Mouse (Mus musculus) C2C12 (cell line): ENCODE data around the gene Foxc2. TPM values are rescaled to one million over a fixed set of nuclear protein-coding genes. Genes with fewer than 3 reads are reported as not detected.

Source experiments
- H3K27me3 ChIP-seq: one replicate; pipeline ENCODE4 v1.6.1; 2011; ENCODE audit not compliant: control insufficient read depth, insufficient read depth, insufficient read length
- H3K36me3 ChIP-seq: one replicate; pipeline ENCODE4 v1.6.1; 2011; ENCODE audit not compliant: control insufficient read depth, insufficient read depth
- H3K4me3 ChIP-seq: one replicate; pipeline ENCODE4 v1.5.1; 2011; ENCODE audit warnings: mild to moderate bottlenecking, control low read depth; ENCODE audit not compliant: poor library complexity, insufficient read depth, severe bottlenecking
- H3K79me2 ChIP-seq: one replicate; pipeline ENCODE4 v1.6.1; 2011; ENCODE audit not compliant: control insufficient read depth, insufficient read depth
- H3K79me3 ChIP-seq: one replicate; pipeline ENCODE4 v1.6.1; 2011; ENCODE audit warnings: low read depth, control low read depth
- H3ac ChIP-seq: one replicate; pipeline ENCODE3; 2011; ENCODE audit warnings: low read depth; ENCODE audit not compliant: control insufficient read depth, insufficient read length
- CEBPB ChIP-seq: IDR thresholded peaks from one replicate; pipeline ENCODE4 v1.6.1; 2011; ENCODE audit warnings: low read depth, mild to moderate bottlenecking, control low read depth, moderate library complexity
- CTCF ChIP-seq: IDR thresholded peaks from one replicate; pipeline ENCODE4 v1.5.1; 2011; ENCODE audit not compliant: control insufficient read depth, insufficient read depth, insufficient read length
- FOSL1 ChIP-seq: IDR thresholded peaks from one replicate; pipeline ENCODE4 v1.8.0; 2011; ENCODE audit warnings: mild to moderate bottlenecking, low read length; ENCODE audit not compliant: poor library complexity, insufficient read depth, severe bottlenecking
- MAX ChIP-seq: IDR thresholded peaks from one replicate; pipeline ENCODE4 v1.6.1; 2011; ENCODE audit warnings: mild to moderate bottlenecking, control low read depth
- MYOD1 ChIP-seq: IDR thresholded peaks from one replicate; pipeline ENCODE4 v1.6.1; 2011; ENCODE audit warnings: low read depth; ENCODE audit not compliant: control insufficient read depth, insufficient read length
- MYOG ChIP-seq: IDR thresholded peaks from one replicate; pipeline ENCODE4 v1.6.1; 2011; ENCODE audit not compliant: control insufficient read depth, insufficient read length; ENCODE audit errors: extremely low read depth
- USF1 ChIP-seq: IDR thresholded peaks from one replicate; pipeline ENCODE4 v1.6.1; 2011; ENCODE audit warnings: low read depth, mild to moderate bottlenecking, control low read depth, moderate library complexity
- polyA plus RNA-seq: library from polyadenylated mRNA; unstranded; fragments of >200 nt; fragmentation: generic; extraction: Trizol; gene quantifications from one replicate; pipeline ENCODE4 v1.2.1, GENCODE M21; 2012; ENCODE audit warnings: missing spikeins

Foxc2 gene
- polyA plus RNA-seq, 1 experiment: 22.9 TPM

- H3K79me2 ChIP-seq: no peaks in the 10 kb centered on the region
- peaks cover 99% of the 10 kb centered on the region for H3K27me3 ChIP-seq
- no peaks in the 10 kb centered on the region for H3K36me3 ChIP-seq
- no peak overlapping the region for H3K4me3 ChIP-seq
- H3ac ChIP-seq: no peak overlapping the region
- TF ChIP-seq CEBPB (no peak), CTCF (no peak), FOSL1 (no peak), MYOD1 (no peak), MAX (no peak), MYOG (no peak), USF1 (no peak)
- H3K79me3 ChIP-seq: no peaks in the 10 kb centered on the region
These were observed 35.4 kb upstream of the Foxc2 start for GRCm38 (mm10) chr8:121080361-121081090.

DNA sequence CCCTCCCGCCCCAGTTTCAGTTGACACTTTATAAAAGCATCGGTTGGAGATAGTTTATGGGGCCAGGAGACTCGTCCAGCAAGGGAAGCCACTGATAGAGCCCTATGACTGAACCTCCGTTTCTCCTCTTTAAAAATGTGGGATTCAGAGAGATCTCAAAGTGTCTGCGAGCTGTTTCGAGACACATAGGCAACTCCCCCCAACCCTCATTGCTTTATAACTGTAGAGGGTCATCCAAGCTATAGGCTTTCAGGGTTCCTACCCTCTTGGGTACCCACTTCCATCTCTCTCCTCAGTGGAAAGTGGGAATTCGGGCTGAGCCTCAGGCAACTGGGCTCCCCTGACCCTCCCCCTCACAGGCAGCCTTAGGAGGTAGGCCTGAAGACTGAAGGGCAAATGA, 34.6 kb upstream of the Foxc2 start:
- H3K79me3 ChIP-seq: no peaks in the 10 kb centered on the region
- H3ac ChIP-seq: no peak overlapping the region
- H3K27me3 ChIP-seq: peaks cover 100% of the 10 kb centered on the region
- H3K36me3 ChIP-seq: no peaks in the 10 kb centered on the region
- no peaks in the 10 kb centered on the region for H3K79me2 ChIP-seq
- no peak overlapping the region for H3K4me3 ChIP-seq
- TF ChIP-seq MYOD1 (no peak), CEBPB (no peak), USF1 (no peak), CTCF (no peak), MAX (no peak), FOSL1 (no peak), MYOG (no peak)

DNA sequence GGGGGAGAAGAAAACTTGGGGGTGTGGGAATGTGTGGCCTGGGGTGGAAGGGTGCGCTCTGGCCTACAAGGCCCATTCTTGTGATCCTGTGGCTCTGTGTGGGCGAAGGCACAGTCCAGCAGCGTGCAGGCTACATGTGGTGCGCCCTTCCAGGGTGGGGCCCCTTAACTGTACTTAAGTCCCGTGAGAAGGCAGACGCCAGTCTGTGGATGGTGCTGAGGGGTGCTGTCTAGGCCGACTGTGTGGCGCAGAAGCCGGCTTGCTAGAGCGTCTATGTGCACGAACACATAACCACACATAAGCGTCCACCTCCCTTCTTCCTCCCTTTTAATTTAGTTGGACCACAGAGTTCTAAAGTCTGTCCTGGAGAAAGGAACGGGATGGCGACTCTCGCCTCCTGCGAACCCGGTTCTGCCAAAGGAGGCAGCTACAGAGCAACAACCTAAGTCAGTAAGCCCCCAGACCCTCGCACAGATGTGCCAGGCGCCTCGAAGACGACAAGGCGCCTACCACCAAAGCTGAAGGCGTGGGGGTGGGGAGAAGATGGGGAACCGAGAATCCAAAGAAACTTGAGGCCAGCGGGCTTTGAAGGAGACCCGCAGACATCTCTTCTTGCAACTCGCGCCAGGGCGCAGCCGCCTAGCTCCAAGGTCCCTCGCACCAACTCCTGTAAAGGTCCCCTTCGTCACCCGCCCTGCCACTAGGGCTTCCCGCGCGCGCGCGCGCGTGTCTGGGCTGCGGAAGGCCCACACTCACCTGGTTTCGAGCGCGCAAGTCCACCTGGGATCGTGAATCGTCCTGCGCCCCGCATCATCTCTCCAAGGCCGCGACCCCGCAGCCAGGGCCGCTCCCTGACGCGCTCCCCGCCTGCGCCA, 33.5 kb upstream of the Foxc2 start:
- Histone ChIP-seq H3K36me3 (no peaks in the 10 kb centered on the region), H3K4me3 (no peak overlapping the region), H3K79me2 (no peaks in the 10 kb centered on the region), H3K27me3 (peaks cover 99% of the 10 kb centered on the region), H3ac (no peak overlapping the region), H3K79me3 (no peaks in the 10 kb centered on the region)
- TF ChIP-seq CEBPB (no peak), MYOG (no peak), USF1 (no peak), FOSL1 (no peak), CTCF (no peak), MAX (no peak), MYOD1 (no peak)

DNA sequence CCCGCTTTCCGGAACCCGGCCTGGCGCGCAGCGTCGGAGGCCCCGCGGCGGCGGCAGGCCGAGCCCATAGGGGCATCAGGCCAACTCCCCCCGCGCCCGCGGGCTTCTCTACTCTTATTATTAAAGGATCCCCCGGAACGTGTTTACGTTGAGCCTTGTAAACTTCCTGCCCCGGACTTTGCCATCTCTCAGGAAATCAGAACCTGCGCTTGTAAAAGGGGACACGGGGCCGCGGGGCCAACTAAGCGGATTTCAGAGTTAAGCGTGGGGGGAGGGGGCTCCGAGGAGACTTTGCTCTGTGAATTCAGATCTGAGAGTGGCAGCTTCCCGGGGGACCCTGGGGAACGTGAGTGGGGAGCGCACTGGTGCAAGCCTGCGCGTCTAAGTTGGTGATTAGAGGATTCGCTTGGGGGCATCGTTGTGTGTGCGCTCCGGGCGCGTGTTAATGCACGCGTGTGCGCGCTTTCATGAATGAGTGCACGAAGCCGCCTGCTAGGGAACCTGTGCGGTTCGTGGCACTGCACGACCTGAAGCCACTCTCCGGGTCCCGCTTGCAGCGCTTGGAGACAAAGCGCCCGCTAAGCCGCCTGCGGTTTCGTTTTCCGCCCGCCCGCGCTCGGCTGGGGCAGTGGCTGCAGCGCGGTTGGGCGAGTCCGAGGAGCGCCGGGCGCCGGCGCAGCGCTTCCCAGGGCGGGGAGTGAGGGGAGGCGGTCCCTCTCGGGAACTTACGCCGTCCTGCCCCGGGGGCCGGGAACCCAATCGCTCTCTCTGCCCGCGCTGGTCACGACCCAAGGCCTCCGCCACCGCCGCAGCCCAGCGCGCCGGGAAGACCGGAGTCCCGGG, 32.7 kb upstream of the Foxc2 start:
- Histone ChIP-seq H3K4me3 (peak overlapping the region; percentile 21), H3K27me3 (peaks cover 96% of the 10 kb centered on the region), H3ac (no peak overlapping the region)

GRCm38 (mm10) chr8:121083936-121084209, 32.1 kb upstream of the Foxc2 start:
- Histone ChIP-seq H3K27me3 (peaks cover 96% of the 10 kb centered on the region), H3K4me3 (no peak overlapping the region), H3K79me2 (no peaks in the 10 kb centered on the region), H3K36me3 (no peaks in the 10 kb centered on the region), H3ac (no peak overlapping the region), H3K79me3 (no peaks in the 10 kb centered on the region)
- TF ChIP-seq MYOG (no peak), FOSL1 (no peak), MAX (no peak), MYOD1 (no peak), CEBPB (no peak), CTCF (no peak), USF1 (no peak)

More for the DNA sequence above, 32.7 kb upstream of the Foxc2 start:
- H3K36me3 ChIP-seq: no peaks in the 10 kb centered on the region
- no peaks in the 10 kb centered on the region for H3K79me3 ChIP-seq
- no peaks in the 10 kb centered on the region for H3K79me2 ChIP-seq
- no peak for TF ChIP-seq USF1
- TF ChIP-seq MYOG: no peak
- TF ChIP-seq FOSL1: no peak
- TF ChIP-seq CTCF: no peak
